Mouse (Mus musculus) kidney, postnatal 0 days (tissue): ENCODE results near the gene Pde6h. TPM values are rescaled to one million over a fixed set of nuclear protein-coding genes. Genes with fewer than 3 reads are reported as not detected.

Experiments used
- ATAC-seq: fragments of 200-750 bp; cut with Nextera tagmentation; replicated peaks from 2 replicates; pipeline ENCODE4 v1.8.0; 2017; ENCODE audit warnings: low read depth, moderate number of reproducible peaks, moderate TSS enrichment, moderate library complexity; ENCODE audit not compliant: low FRiP score
- DNase-seq: peaks from one replicate; pipeline ENCODE4 v3.0.0-alpha.2; 2016; ENCODE audit warnings: low spot score
- H3K27ac ChIP-seq: fragments of 300-500 bp; sonication (generic); 2 replicates; pipeline ENCODE4 v1.5.1; 2014; ENCODE audit warnings: mild to moderate bottlenecking
- H3K27me3 ChIP-seq: fragments of 300-500 bp; sonication (generic); 2 replicates; pipeline ENCODE4 v1.6.1; 2014; ENCODE audit warnings: low read length, mixed read lengths; ENCODE audit not compliant: insufficient read depth
- H3K36me3 ChIP-seq: fragments of 300-500 bp; sonication (generic); 2 replicates; pipeline ENCODE4 v1.6.1; 2014; ENCODE audit warnings: low read length, mixed read lengths; ENCODE audit not compliant: insufficient read depth
- H3K4me1 ChIP-seq: fragments of 300-500 bp; sonication (generic); replicated peaks from 2 replicates; pipeline ENCODE4 v1.6.1; 2014; ENCODE audit warnings: antibody characterized with exemption, low read length, mixed read lengths; ENCODE audit not compliant: insufficient read depth
- H3K4me2 ChIP-seq: fragments of 300-500 bp; sonication (generic); 2 replicates; pipeline ENCODE4 v1.6.1; 2014; ENCODE audit warnings: mild to moderate bottlenecking, low read length, moderate library complexity, mixed read lengths
- H3K4me3 ChIP-seq: fragments of 300-500 bp; sonication (generic); replicated peaks from 2 replicates; pipeline ENCODE4 v1.5.1; 2014; ENCODE audit warnings: low read depth, low read length
- H3K9ac ChIP-seq: fragments of 300-500 bp; sonication (generic); 2 replicates; pipeline ENCODE4 v1.6.1; 2014; ENCODE audit warnings: low read depth, low read length
- H3K9me3 ChIP-seq: fragments of 300-500 bp; sonication (generic); replicated peaks from 2 replicates; pipeline ENCODE4 v1.6.1; 2016; ENCODE audit warnings: low read length, inconsistent platforms, mixed read lengths
- CTCF ChIP-seq: IDR thresholded peaks from 2 replicates; pipeline ENCODE4 v1.5.1; 2016; ENCODE audit warnings: antibody characterized with exemption, low read depth, mild to moderate bottlenecking, moderate library complexity
- WGBS: fragments of 180-500 bp; shearing (Covaris S2); extraction: QIAGEN DNeasy Blood & Tissue Kit; methylation state at CpG from one replicate; pipeline ENCODE4 v1.1.7; 2014; 5-methylcytosine and 5-hydroxymethylcytosine counted together
- polyA plus RNA-seq: library from polyadenylated mRNA; unstranded; fragments of >200 nt; fragmentation: Nextera tagmentation; extraction: Ambion mirVana; gene quantifications from 2 replicates; pipeline ENCODE4 v1.2.1, GENCODE M21; 2015

The Pde6h gene
- polyA plus RNA-seq, 1 experiment from 2014 or later: 0.67 TPM

GRCm38 (mm10) chr6:136952930-136953329 lies 29.3 kb downstream of the Pde6h start:
- Histone ChIP-seq H3K9ac (no peak overlapping the region), H3K27ac (no peak overlapping the region), H3K36me3 (no peaks in the 10 kb centered on the region), H3K9me3 (no peaks in the 10 kb centered on the region), H3K4me3 (no peak overlapping the region), H3K4me1 (peaks cover 12% of the 10 kb centered on the region; the same call in 1 of the 2 replicates), H3K4me2 (no peak overlapping the region), H3K27me3 (no peaks in the 10 kb centered on the region)
- no peak for TF ChIP-seq CTCF
- ATAC-seq (no peak), DNase-seq (no peak)
- WGBS: 91% methylated on average over 9 of the region's 9 CpGs

GRCm38 (mm10) chr6:136954192-136954591 lies 30.6 kb downstream of the Pde6h start:
- DNase-seq (no peak), ATAC-seq (no peak)
- Histone ChIP-seq H3K4me1 (peaks cover 13% of the 10 kb centered on the region; the same call in 1 of the 2 replicates), H3K27ac (no peak overlapping the region), H3K9me3 (no peaks in the 10 kb centered on the region), H3K9ac (no peak overlapping the region), H3K4me3 (no peak overlapping the region), H3K27me3 (no peaks in the 10 kb centered on the region), H3K4me2 (no peak overlapping the region), H3K36me3 (no peaks in the 10 kb centered on the region)
- TF ChIP-seq CTCF: no peak
- WGBS: 66% methylated on average over 6 of the region's 6 CpGs

- H3K9ac ChIP-seq: no peak overlapping the region
- no peaks in the 10 kb centered on the region for H3K27me3 ChIP-seq
- H3K9me3 ChIP-seq: no peaks in the 10 kb centered on the region
- H3K4me3 ChIP-seq: no peak overlapping the region
- no peaks in the 10 kb centered on the region for H3K36me3 ChIP-seq
- WGBS: 79% methylated on average over 8 of the region's 8 CpGs
- peaks cover 18% of the 10 kb centered on the region; the same call in 1 of the 2 replicates for H3K4me1 ChIP-seq
- ATAC-seq (no peak), DNase-seq (no peak)
- H3K27ac ChIP-seq: no peak overlapping the region
- H3K4me2 ChIP-seq: no peak overlapping the region
- no peak for TF ChIP-seq CTCF
These were observed 31.1 kb downstream of the Pde6h start for GRCm38 (mm10) chr6:136954715-136955114.

- no peaks in the 10 kb centered on the region for H3K27me3 ChIP-seq
- H3K4me2 ChIP-seq: no peak overlapping the region
- WGBS: 61% methylated on average over 3 of the region's 3 CpGs
- no peak for TF ChIP-seq CTCF
- ATAC-seq (no peak), DNase-seq (no peak)
- no peak overlapping the region for H3K27ac ChIP-seq
- no peaks in the 10 kb centered on the region for H3K36me3 ChIP-seq
- H3K9ac ChIP-seq: no peak overlapping the region
- H3K4me1 ChIP-seq: peaks cover 22% of the 10 kb centered on the region; the same call in 1 of the 2 replicates
- no peak overlapping the region for H3K4me3 ChIP-seq
- no peaks in the 10 kb centered on the region for H3K9me3 ChIP-seq
These were observed 31.6 kb downstream of the Pde6h start for GRCm38 (mm10) chr6:136955240-136955639.

- peak; percentile 87 for ATAC-seq
- WGBS: 16% methylated on average over 7 of the region's 7 CpGs
- H3K27ac ChIP-seq: no peak overlapping the region
These were observed 33.4 kb downstream of the Pde6h start for GRCm38 (mm10) chr6:136957062-136957461.

DNA sequence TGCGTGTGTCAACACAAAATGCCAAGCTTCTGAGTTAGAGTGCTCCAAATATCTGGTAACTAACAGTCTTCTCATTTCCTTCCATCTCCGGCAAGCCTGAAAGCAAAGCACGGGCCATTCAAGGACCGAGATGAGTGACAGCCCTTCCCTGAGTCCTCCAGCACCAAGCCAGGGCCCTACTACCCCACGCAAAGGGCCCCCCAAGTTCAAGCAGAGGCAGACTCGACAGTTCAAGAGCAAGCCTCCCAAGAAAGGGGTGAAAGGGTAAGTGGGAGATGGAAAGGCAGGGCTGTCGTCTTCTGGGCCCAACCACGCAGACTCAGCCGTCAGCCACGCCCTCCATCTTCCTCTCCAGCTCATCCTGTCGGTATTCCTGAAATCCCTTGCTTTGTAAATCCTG lies 35.5 kb downstream of the Pde6h start:
- no peaks in the 10 kb centered on the region for H3K9me3 ChIP-seq
- TF ChIP-seq CTCF: no peak
- H3K9ac ChIP-seq: no peak overlapping the region
- ATAC-seq (no peak), DNase-seq (no peak)
- no peaks in the 10 kb centered on the region for H3K36me3 ChIP-seq
- H3K27ac ChIP-seq: no peak overlapping the region
- 53% methylated on average over 11 of the region's 11 CpGs for WGBS
- H3K4me2 ChIP-seq: no peak overlapping the region
- no peak overlapping the region for H3K4me3 ChIP-seq
- H3K27me3 ChIP-seq: no peaks in the 10 kb centered on the region
- H3K4me1 ChIP-seq: peaks cover 22% of the 10 kb centered on the region; the same call in 1 of the 2 replicates

More at GRCm38 (mm10) chr6:136957062-136957461, 33.4 kb downstream of the Pde6h start:
- Histone ChIP-seq H3K27me3 (no peaks in the 10 kb centered on the region), H3K9ac (no peak overlapping the region), H3K36me3 (no peaks in the 10 kb centered on the region), H3K4me2 (no peak overlapping the region), H3K4me1 (peaks cover 22% of the 10 kb centered on the region; the same call in 1 of the 2 replicates), H3K9me3 (no peaks in the 10 kb centered on the region), H3K4me3 (no peak overlapping the region)
- peak; percentile 26; the same call in 1 of the 2 replicates for TF ChIP-seq CTCF
- peak; percentile 86 for DNase-seq

DNA sequence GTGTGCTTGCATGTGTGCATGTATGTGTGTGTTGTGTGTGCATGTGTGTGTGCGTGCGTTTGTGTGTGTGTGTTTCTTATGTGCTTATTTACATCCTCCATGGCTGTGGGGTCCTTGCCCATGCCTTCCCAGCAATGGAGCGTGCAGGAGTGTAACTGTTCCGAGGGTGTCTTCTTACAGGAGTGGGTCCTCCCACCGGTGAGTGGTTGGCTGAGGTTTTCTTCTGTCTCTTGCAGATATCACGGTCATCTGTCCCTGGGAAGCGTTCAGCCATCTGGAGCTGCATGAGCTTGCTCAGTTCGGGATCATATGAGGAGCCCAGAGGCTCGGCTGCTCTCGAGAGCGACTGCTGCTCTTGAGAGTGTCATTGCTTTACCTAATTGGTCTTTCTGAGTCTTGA lies 39.3 kb downstream of the Pde6h start:
- Histone ChIP-seq H3K4me3 (no peak overlapping the region), H3K9ac (no peak overlapping the region), H3K9me3 (no peaks in the 10 kb centered on the region), H3K27me3 (no peaks in the 10 kb centered on the region), H3K4me2 (no peak overlapping the region), H3K4me1 (0 out of 2 replicates have a peak, but pooled peaks cover 10% of the 10 kb centered on the region), H3K27ac (no peak overlapping the region), H3K36me3 (no peaks in the 10 kb centered on the region)
- DNase-seq (peak; percentile 65), ATAC-seq (no peak)
- no peak for TF ChIP-seq CTCF
- WGBS: 45% methylated on average over 11 of the region's 11 CpGs
